Mouse (Mus musculus) CH12.LX (cell line): Measurements from ENCODE around the gene Rhbdl1. TPM values are rescaled to one million over a fixed set of nuclear protein-coding genes. Genes with fewer than 3 reads are reported as not detected.

ENCODE experiments used
- DNase-seq: peaks from one replicate; pipeline ENCODE4 v3.0.0-alpha.2; 2013; ENCODE audit errors: extremely low read depth
- H3K27ac ChIP-seq: 2 replicates; pipeline ENCODE4 v1.5.1; 2012; ENCODE audit warnings: low read depth, mild to moderate bottlenecking, control low read depth, moderate library complexity; ENCODE audit not compliant: insufficient read depth
- H3K27me3 ChIP-seq: replicated peaks from 2 replicates; pipeline ENCODE3; 2012; ENCODE audit warnings: inconsistent platforms
- H3K36me3 ChIP-seq, 2 experiments: replicated peaks in 1 of 2; 2 replicates each; pipeline versions ENCODE3 to v1.6.1; 2012; ENCODE audit warnings: inconsistent platforms in 1 of 2, low read length in 1 of 2, mild to moderate bottlenecking in 1 of 2, mixed read lengths in 1 of 2, moderate library complexity in 1 of 2; ENCODE audit not compliant: control insufficient read depth in 1 of 2, insufficient read depth in 1 of 2
- H3K4me1 ChIP-seq, 2 experiments: 2 replicates each; pipeline ENCODE4 v1.6.1; 2012; ENCODE audit warnings: inconsistent platforms in 1 of 2, moderate library complexity in 1 of 2; ENCODE audit not compliant: insufficient read depth in 2 of 2, control insufficient read depth in 1 of 2
- H3K4me2 ChIP-seq: 2 replicates; pipeline ENCODE4 v1.6.1; 2012; ENCODE audit warnings: low read depth, mild to moderate bottlenecking, control low read depth; ENCODE audit not compliant: poor library complexity, insufficient read depth, severe bottlenecking
- H3K4me3 ChIP-seq, 3 experiments: fragments of 150-350 bp in 1 of 3; sonication (generic) in 1 of 3; replicated peaks in 1 of 3; 2 replicates each; pipeline versions ENCODE3 to v1.5.1; 2011 to 2012; ENCODE audit warnings: low read depth in 2 of 3, low read length in 2 of 3, mild to moderate bottlenecking in 2 of 3, moderate library complexity in 2 of 3, control low read depth in 1 of 3, improper control_type of control experiment in 1 of 3, inconsistent platforms in 1 of 3, mixed read lengths in 1 of 3; ENCODE audit not compliant: poor library complexity in 1 of 3
- H3K79me2 ChIP-seq: replicated peaks from 2 replicates; pipeline ENCODE4 v1.6.1; 2012; ENCODE audit warnings: mild to moderate bottlenecking, moderate library complexity; ENCODE audit not compliant: control insufficient read depth, poor library complexity, insufficient read depth, severe bottlenecking; ENCODE audit errors: extremely low read depth
- H3K9ac ChIP-seq: 2 replicates; pipeline ENCODE4 v1.6.1; 2012; ENCODE audit warnings: low read depth, mild to moderate bottlenecking, control low read depth, moderate library complexity; ENCODE audit not compliant: insufficient read depth
- H3K9me3 ChIP-seq: replicated peaks from 2 replicates; pipeline ENCODE3; 2012; ENCODE audit warnings: low read length, inconsistent platforms, mixed read lengths
- CHD2 ChIP-seq: IDR thresholded peaks from 2 replicates; pipeline ENCODE4 v1.6.1; 2011; ENCODE audit warnings: low read length, improper control_type of control experiment
- CTCF ChIP-seq, 2 experiments: IDR thresholded peaks in 1 of 2; conservative IDR thresholded peaks in 1 of 2; 2 replicates each; pipeline ENCODE4 v1.5.1; 2011 to 2012; ENCODE audit warnings: low read depth in 2 of 2, low read length in 2 of 2, improper control_type of control experiment in 1 of 2, inconsistent platforms in 1 of 2, mild to moderate bottlenecking in 1 of 2, moderate library complexity in 1 of 2
- E2F4 ChIP-seq: IDR thresholded peaks from 2 replicates; pipeline ENCODE4 v1.6.1; 2011; ENCODE audit warnings: low read depth, low read length, improper control_type of control experiment; ENCODE audit not compliant: insufficient replicate concordance
- ELF1 ChIP-seq: IDR thresholded peaks from 2 replicates; pipeline ENCODE4 v1.6.1; 2014; ENCODE audit warnings: low read depth, mild to moderate bottlenecking, inconsistent platforms, low read length, improper control_type of control experiment
- HCFC1 ChIP-seq: IDR thresholded peaks from 2 replicates; pipeline ENCODE4 v1.6.1; 2012; ENCODE audit warnings: low read depth, mild to moderate bottlenecking, inconsistent platforms, low read length, improper control_type of control experiment
- KAT2A ChIP-seq: IDR thresholded peaks from 2 replicates; pipeline ENCODE4 v1.6.1; 2012; ENCODE audit warnings: low read length, improper control_type of control experiment, inconsistent platforms; ENCODE audit not compliant: insufficient replicate concordance
- MAZ ChIP-seq: IDR thresholded peaks from 2 replicates; pipeline ENCODE4 v1.6.1; 2012; ENCODE audit warnings: low read depth, mild to moderate bottlenecking, inconsistent platforms, low read length, improper control_type of control experiment, moderate library complexity
- MEF2A ChIP-seq: IDR thresholded peaks from 2 replicates; pipeline ENCODE4 v1.6.1; 2014; ENCODE audit warnings: low read depth, mild to moderate bottlenecking, inconsistent platforms, low read length, improper control_type of control experiment, borderline replicate concordance
- MXI1 ChIP-seq: IDR thresholded peaks from 2 replicates; pipeline ENCODE4 v1.6.1; 2011; ENCODE audit warnings: mild to moderate bottlenecking, low read depth, low read length, improper control_type of control experiment
- NELFE ChIP-seq: IDR thresholded peaks from 2 replicates; pipeline ENCODE4 v1.6.1; 2011; ENCODE audit warnings: low read depth, low read length, improper control_type of control experiment
- NRF1 ChIP-seq: IDR thresholded peaks from 2 replicates; pipeline ENCODE4 v1.6.1; 2014; ENCODE audit warnings: low read depth, mild to moderate bottlenecking, inconsistent platforms, low read length, improper control_type of control experiment, moderate library complexity
- POLR2A ChIP-seq: IDR thresholded peaks from 2 replicates; pipeline ENCODE4 v1.6.1; 2011; ENCODE audit warnings: low read depth, mild to moderate bottlenecking, improper control_type of control experiment, low read length
- SIN3A ChIP-seq: IDR thresholded peaks from 2 replicates; pipeline ENCODE4 v1.6.1; 2012; ENCODE audit warnings: low read length, improper control_type of control experiment, inconsistent platforms
- TBP ChIP-seq: conservative IDR thresholded peaks from 2 replicates; pipeline ENCODE4 v1.6.1; 2011; ENCODE audit warnings: low read depth, low read length, improper control_type of control experiment
- TCF12 ChIP-seq: IDR thresholded peaks from 2 replicates; pipeline ENCODE4 v1.6.1; 2014; ENCODE audit warnings: low read depth, mild to moderate bottlenecking, inconsistent platforms, low read length, improper control_type of control experiment
- UBTF ChIP-seq: IDR thresholded peaks from 2 replicates; pipeline ENCODE4 v1.6.1; 2012; ENCODE audit warnings: low read depth, mild to moderate bottlenecking, inconsistent platforms, low read length, improper control_type of control experiment, moderate library complexity
- ZKSCAN1 ChIP-seq: IDR thresholded peaks from 2 replicates; pipeline ENCODE4 v1.6.1; 2012; ENCODE audit warnings: low read depth, inconsistent platforms, low read length, improper control_type of control experiment, borderline replicate concordance
- ZMIZ1 ChIP-seq: IDR thresholded peaks from 2 replicates; pipeline ENCODE4 v1.6.1; 2012; ENCODE audit warnings: low read depth, mild to moderate bottlenecking, inconsistent platforms, low read length, improper control_type of control experiment
- dilution Hi-C: fragments of 300-500 bp; cut with MboI; formaldehyde crosslinking; loops from 2 replicates; pipeline ENCODE4 v1.14.3; 2020; ENCODE audit warnings: low sequenced_read_pairs; ENCODE audit not compliant: extremely low pct_unique_long_range_greater_than_20kb, extremely low pct_ligation_motif_present
- in situ Hi-C: fragments of 300-500 bp; cut with MboI; formaldehyde crosslinking; loops from 3 replicates; pipeline ENCODE4 v1.14.3; 2019; ENCODE audit warnings: low sequenced_read_pairs, low pct_ligation_motif_present, low pct_unique_long_range_greater_than_20kb, mixed read lengths
- polyA plus RNA-seq: library from polyadenylated mRNA; unstranded; fragments of >175 nt; gene quantifications from 2 replicates; pipeline ENCODE4 v1.2.1, GENCODE M21; 2012; ENCODE audit warnings: low read depth; ENCODE audit not compliant: insufficient read length
- total RNA-seq, 2 experiments: library from RNA; depleted of rRNA; stranded (reverse); fragments of 300-350 nt in 1 of 2; fragments of >200 nt in 1 of 2; gene quantifications; 2 replicates each; pipeline ENCODE4 v1.2.3; 2012 to 2014

Gene Rhbdl1
- total and polyA plus RNA-seq, 3 experiments: 1.9 to 2.8 TPM; not detected in 1

- no peak for TF ChIP-seq KAT2A
- 0 out of 2 replicates have a peak, but pooled peaks have one; percentile 18 for TF ChIP-seq TBP
- TF ChIP-seq TCF12: 0 out of 2 replicates have a peak, but pooled peaks have one; percentile 30
- TF ChIP-seq CHD2: peak; percentile 33; the same call in 1 of the 2 replicates
- no peak for TF ChIP-seq ZKSCAN1
- TF ChIP-seq MAZ: 0 out of 2 replicates have a peak, but pooled peaks have one; percentile 25
These were observed 24.9 kb upstream of the Rhbdl1 start (continued) for GRCm38 (mm10) chr17:25861704-25862612.

GRCm38 (mm10) chr17:25860832-25861703 is 24.0 kb upstream of the Rhbdl1 start, which contains the start of gene Wdr90:
TSS of gene Wdr90 (minus strand) at chr17:25861501.
- TF ChIP-seq NRF1 (peak; percentile 54; the same call in 1 of the 2 replicates), E2F4 (peak; percentile 71; the same call in 1 of the 2 replicates), HCFC1 (peak; percentile 84), POLR2A (peak; percentile 85), ELF1 (peak; percentile 76; the same call in 1 of the 2 replicates), TBP (no peak; the same call in 1 of the 2 replicates), CHD2 (no peak), CTCF (conservative IDR thresholded peaks at IDR 0.05 in 1 of 2, IDR thresholded peaks at IDR 0.05 in 1 of 2; ENCODE audit: low read depth in 2 of 2, low read length in 2 of 2) (no peak), ZMIZ1 (peak; percentile 44; the same call in 1 of the 2 replicates), NELFE (peak; percentile 54; the same call in 1 of the 2 replicates), MEF2A (0 out of 2 replicates have a peak, but pooled peaks have one; percentile 40), TCF12 (peak; percentile 51; the same call in 1 of the 2 replicates), UBTF (0 out of 2 replicates have a peak, but pooled peaks have one; percentile 25), MAZ (no peak), SIN3A (peak; percentile 94), MXI1 (peak; percentile 99)
- dilution Hi-C loops: no loop called here
- Histone ChIP-seq H3K79me2 (no peaks in the 10 kb centered on the region), H3K27ac (peak within 1 kb of the TSS; percentile 38), H3K4me2 (peak within 1 kb of the TSS; percentile 64), H3K9me3 (no peaks in the 10 kb centered on the region), H3K27me3 (peaks cover 13% of the 10 kb centered on the region), H3K4me1 (peaks cover 9 to 25% of the 10 kb centered on the region in 2 experiments), H3K36me3 (peaks cover 6 to 19% of the 10 kb centered on the region in 2 experiments), H3K9ac (peak within 1 kb of the TSS; percentile 80), H3K4me3 (peak within 1 kb of the TSS; percentile 70 to 86 (median 80))
- peak; percentile 92 for DNase-seq
- in situ Hi-C loops: no loop called here
